Mouse (Mus musculus): Measurements from ENCODE around the gene Car1.

GRCm38 (mm10) chr3:14755716-14756115 is 52.5 kb downstream of the Car1 start:
- TF ChIP-seq GATA1 (IDR thresholded peaks at IDR 0.05; ENCODE audit: borderline replicate concordance, low read length): no peak
- TF ChIP-seq FLI1 (IDR thresholded peaks at IDR 0.05; ENCODE audit: low read length): no peak

Data from megakaryocyte, embryonic 14.5 days (primary cell).